Comparison of ENCODE assay signal across 16 mouse cellular contexts in the genomic region with DNA sequence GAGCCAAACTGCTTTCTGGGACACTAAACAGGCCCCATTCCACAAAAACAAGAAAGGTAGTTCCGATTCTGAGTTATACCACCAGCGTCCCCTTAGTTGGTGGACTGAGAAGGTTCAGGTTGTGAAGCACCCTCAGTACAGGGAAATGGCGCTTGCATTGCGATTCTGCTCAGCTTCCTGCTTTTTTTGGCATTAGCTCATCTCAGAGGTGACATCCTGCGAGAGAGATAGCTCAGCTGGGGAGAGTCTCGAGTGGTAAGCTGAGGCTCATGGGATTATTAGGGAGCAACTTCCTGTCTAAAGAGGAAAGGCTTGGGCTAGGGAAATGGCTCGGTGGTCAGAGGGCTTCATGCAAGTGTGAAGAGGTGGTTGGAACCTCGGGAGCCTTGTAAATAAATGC. TPM values are rescaled to one million over a fixed set of nuclear protein-coding genes. Genes with fewer than 3 reads are reported as not detected.
A peak's percentile ranks its signal among the peaks of the same experiment; 100 is the strongest.
DNase-seq lines count a peak whose midpoint lies in the region; ATAC-seq and TF ChIP-seq lines count a peak whose summit lies in the region.
"Had no signal": no experiment of that assay in that cellular context is flagged by ENCODE, and none has a peak within 500 bp of the region (broad histone marks: within the 10 kb centered on the region; RNA-seq: fewer than 3 reads in every experiment).

No protein-coding gene starts in this region.

- H3K9me3 ChIP-seq in heart, postnatal 0 days (replicated peaks; ENCODE audit: control insufficient read depth, low read length): no peaks in the 10 kb centered on the region
- no peaks in the 10 kb centered on the region for H3K9me3 ChIP-seq in embryonic facial prominence, embryonic 10.5 days
- H3K9me3 ChIP-seq in liver, embryonic 12.5 days (replicated peaks): no peaks in the 10 kb centered on the region
- no peaks in the 10 kb centered on the region for H3K9me3 ChIP-seq in midbrain, embryonic 11.5 days (ENCODE audit: control insufficient read depth, low read length)
- H3K9me3 ChIP-seq: stomach, embryonic 15.5 days had no signal

- peak overlapping the region; percentile 36; the same call in 1 of the 2 replicates for H3K27ac ChIP-seq in heart, postnatal 0 days (ENCODE audit: low read depth)
- peak overlapping the region; percentile 67 for H3K27ac ChIP-seq in embryonic facial prominence, embryonic 10.5 days (replicated peaks)
- H3K27ac ChIP-seq in liver, embryonic 12.5 days: peak overlapping the region; percentile 82
- H3K27ac ChIP-seq in midbrain, embryonic 11.5 days (ENCODE audit: low read depth, low read length): no peak overlapping the region
- H3K27ac ChIP-seq: stomach, embryonic 15.5 days had no signal

- H3K27me3 ChIP-seq in heart, postnatal 0 days (ENCODE audit: control insufficient read depth, insufficient read depth, low read length): no peaks in the 10 kb centered on the region
- H3K27me3 ChIP-seq in embryonic facial prominence, embryonic 10.5 days (replicated peaks; ENCODE audit: low read depth, poor library complexity, severe bottlenecking): no peaks in the 10 kb centered on the region
- H3K27me3 ChIP-seq in liver, embryonic 12.5 days (replicated peaks): no peaks in the 10 kb centered on the region
- H3K27me3 ChIP-seq in midbrain, embryonic 11.5 days (ENCODE audit: control insufficient read depth, insufficient read depth, low read length): no peaks in the 10 kb centered on the region
- H3K27me3 ChIP-seq: stomach, embryonic 15.5 days had no signal

- intact Hi-C loops in heart, postnatal 36 days (cut with DNase I): loop anchor here (5.0 kb wide), 1 partner anchor 58 kb away; no protein-coding TSS in a partner anchor

- no peak overlapping the region for H3K9ac ChIP-seq in heart, postnatal 0 days (replicated peaks; ENCODE audit: low read depth, low read length)
- H3K9ac ChIP-seq in liver, embryonic 12.5 days: no peak overlapping the region
- no peak overlapping the region for H3K9ac ChIP-seq in midbrain, embryonic 11.5 days (ENCODE audit: low read length)
- H3K9ac ChIP-seq: heart, embryonic 12.5 days; stomach, embryonic 15.5 days had no signal

- peak; percentile 43 for DNase-seq in heart, postnatal 0 days (ENCODE audit: low spot score)
- DNase-seq in heart, postnatal 36 days: no peak
- no peak for DNase-seq in embryonic facial prominence, embryonic 10.5 days (ENCODE audit: low spot score)
- DNase-seq in midbrain, embryonic 11.5 days (ENCODE audit: low spot score, missing footprints): peak; percentile 77
- DNase-seq in urinary bladder, adult 18-20 months (ENCODE audit: low spot score in 2 of 2): no peak
- DNase-seq in right cerebral cortex, adult 18-20 months: no peak
- DNase-seq: adrenal gland, postnatal 36 days; cerebellum, adult 2 months; thymus, postnatal 36 days had no signal

- 59% methylated on average over 8 of the region's 8 CpGs for WGBS in heart, postnatal 0 days
- WGBS in embryonic facial prominence, embryonic 10.5 days: 79% methylated on average over 8 of the region's 8 CpGs
- 48% methylated on average over 8 of the region's 8 CpGs for WGBS in liver, embryonic 12.5 days (ENCODE audit: insufficient replicate concordance)
- WGBS in midbrain, embryonic 11.5 days: 79% methylated on average over 8 of the region's 8 CpGs

- no peak overlapping the region for H3K4me2 ChIP-seq in heart, postnatal 0 days (ENCODE audit: low read depth, low read length)
- no peak overlapping the region for H3K4me2 ChIP-seq in liver, embryonic 12.5 days
- H3K4me2 ChIP-seq in midbrain, embryonic 11.5 days: no peak overlapping the region
- H3K4me2 ChIP-seq: heart, embryonic 12.5 days; stomach, embryonic 15.5 days had no signal

- no peak for TF ChIP-seq CTCF in heart, postnatal 0 days (IDR thresholded peaks at IDR 0.05; ENCODE audit: low read depth)

- no peak overlapping the region for H3K4me3 ChIP-seq in heart, postnatal 0 days (ENCODE audit: low read depth, low read length)
- no peak overlapping the region for H3K4me3 ChIP-seq in embryonic facial prominence, embryonic 10.5 days
- H3K4me3 ChIP-seq in liver, embryonic 12.5 days: no peak overlapping the region
- no peak overlapping the region for H3K4me3 ChIP-seq in midbrain, embryonic 11.5 days (ENCODE audit: low read depth, low read length)
- H3K4me3 ChIP-seq: heart, embryonic 12.5 days; stomach, embryonic 15.5 days had no signal

- ATAC-seq in heart, postnatal 0 days (ENCODE audit: insufficient read depth, low read depth): no peak
- no peak for ATAC-seq in liver, embryonic 12.5 days
- no peak for ATAC-seq in midbrain, embryonic 11.5 days (ENCODE audit: low FRiP score)
- ATAC-seq in erythroblast, adult 5-6 weeks (replicated peaks; ENCODE audit: low FRiP score, poor library complexity, severe bottlenecking): no peak

- H3K36me3 ChIP-seq in heart, postnatal 0 days (replicated peaks; ENCODE audit: control insufficient read depth, insufficient read depth, low read length): no peaks in the 10 kb centered on the region; the same call in 1 of the 2 replicates
- H3K36me3 ChIP-seq in embryonic facial prominence, embryonic 10.5 days (replicated peaks): peaks cover 10% of the 10 kb centered on the region
- peaks cover 7% of the 10 kb centered on the region for H3K36me3 ChIP-seq in liver, embryonic 12.5 days
- no peaks in the 10 kb centered on the region for H3K36me3 ChIP-seq in midbrain, embryonic 11.5 days (ENCODE audit: control insufficient read depth, insufficient read depth, low read length)
- H3K36me3 ChIP-seq: heart, embryonic 12.5 days; stomach, embryonic 15.5 days had no signal

- peaks cover 17% of the 10 kb centered on the region for H3K4me1 ChIP-seq in heart, postnatal 0 days (ENCODE audit: control insufficient read depth, insufficient read depth)
- peaks cover 42% of the 10 kb centered on the region for H3K4me1 ChIP-seq in embryonic facial prominence, embryonic 10.5 days
- peaks cover 89% of the 10 kb centered on the region for H3K4me1 ChIP-seq in liver, embryonic 12.5 days
- peaks cover 24% of the 10 kb centered on the region for H3K4me1 ChIP-seq in midbrain, embryonic 11.5 days (ENCODE audit: control insufficient read depth, insufficient read depth, low read length)

- no peak for TF ChIP-seq EP300 in heart, postnatal 0 days (IDR thresholded peaks at IDR 0.05; ENCODE audit: low read depth)

RNA-seq across cellular contexts. Expression of gene Abcg1, which starts 32.4 kb away (rescaled TPM):
- total RNA-seq in heart, postnatal 0 days (2014; rRNA removed; ENCODE audit: low replicate concordance): 11.3 and 13.5 TPM in 2 replicates
- polyA plus RNA-seq in heart, postnatal 0 days (2015; fragmentation: Nextera tagmentation; extraction: Ambion mirVana): 9.6 and 10.1 TPM in 2 replicates
- 1 to 10 TPM; 5.1 to 8.5 TPM for total RNA-seq in heart, postnatal 36 days (2021)
- polyA plus RNA-seq in embryonic facial prominence, embryonic 10.5 days (2016; fragmentation: Nextera tagmentation; extraction: Ambion mirVana): 8.2 and 10.1 TPM in 2 replicates
- polyA plus RNA-seq in liver, embryonic 12.5 days (2016; fragmentation: Nextera tagmentation; extraction: Ambion mirVana): 5.4 and 5.5 TPM in 2 replicates
- polyA plus RNA-seq in midbrain, embryonic 11.5 days (2014; fragmentation: Nextera tagmentation; extraction: Ambion mirVana): 10.4 TPM in 2 replicates
- total RNA-seq in erythroblast, adult 5-6 weeks (2015; ENCODE audit: low replicate concordance): 2.9 and 3.1 TPM in 2 replicates
- total RNA-seq in erythroblast, adult 5-6 weeks (2017; ENCODE audit: low replicate concordance): 3.3 and 5.5 TPM in 2 replicates

RNA-seq across cellular contexts. Expression of gene Tff3, which starts 39.6 kb away (rescaled TPM):
- total RNA-seq in heart, postnatal 0 days (2014; rRNA removed; ENCODE audit: low replicate concordance): not detected in 2 replicates
- polyA plus RNA-seq in heart, postnatal 0 days (2015; fragmentation: Nextera tagmentation; extraction: Ambion mirVana): not detected in 2 replicates
- total RNA-seq in heart, postnatal 36 days (2021): not detected
- polyA plus RNA-seq in embryonic facial prominence, embryonic 10.5 days (2016; fragmentation: Nextera tagmentation; extraction: Ambion mirVana): not detected in 2 replicates
- polyA plus RNA-seq in liver, embryonic 12.5 days (2016; fragmentation: Nextera tagmentation; extraction: Ambion mirVana): 2.2 and 2.3 TPM in 2 replicates
- polyA plus RNA-seq in midbrain, embryonic 11.5 days (2014; fragmentation: Nextera tagmentation; extraction: Ambion mirVana): 0.50 and 1.7 TPM in 2 replicates
- total RNA-seq in erythroblast, adult 5-6 weeks (2015; ENCODE audit: low replicate concordance): not detected in 2 replicates
- total RNA-seq in erythroblast, adult 5-6 weeks (2017; ENCODE audit: low replicate concordance): not detected in 2 replicates
- total RNA-seq: adrenal gland, postnatal 36 days; left cerebral cortex, adult 8-10 months had no signal
- polyA plus RNA-seq: embryonic facial prominence, embryonic 11.5 days; heart, embryonic 12.5 days; kidney, embryonic 14.5 days had no signal

RNA-seq across cellular contexts. Expression of gene Tff2, which starts 54.2 kb away (rescaled TPM):
- total RNA-seq in heart, postnatal 0 days (2014; rRNA removed; ENCODE audit: low replicate concordance): not detected in 2 replicates
- 2.9 TPM in 1 of 2 replicates, not detected in the other for polyA plus RNA-seq in heart, postnatal 0 days (2015; fragmentation: Nextera tagmentation; extraction: Ambion mirVana)
- not detected for total RNA-seq in heart, postnatal 36 days (2021)
- not detected in 2 replicates for polyA plus RNA-seq in embryonic facial prominence, embryonic 10.5 days (2016; fragmentation: Nextera tagmentation; extraction: Ambion mirVana)
- not detected in 2 replicates for polyA plus RNA-seq in liver, embryonic 12.5 days (2016; fragmentation: Nextera tagmentation; extraction: Ambion mirVana)
- not detected in 2 replicates for polyA plus RNA-seq in midbrain, embryonic 11.5 days (2014; fragmentation: Nextera tagmentation; extraction: Ambion mirVana)
- not detected in 2 replicates for total RNA-seq in erythroblast, adult 5-6 weeks (2015; ENCODE audit: low replicate concordance)
- not detected in 2 replicates for total RNA-seq in erythroblast, adult 5-6 weeks (2017; ENCODE audit: low replicate concordance)
- total RNA-seq: adrenal gland, postnatal 36 days; left cerebral cortex, adult 8-10 months had no signal
- polyA plus RNA-seq: cerebellum, adult 2 months; embryonic facial prominence, embryonic 11.5 days; heart, embryonic 12.5 days had no signal

Comparison
In these comparisons a context has a peak if more than half of its experiments do, and no peak if none do; other contexts are left out.
1. DNase-seq: peak in heart, postnatal 0 days (single experiment) and midbrain, embryonic 11.5 days (single experiment); none in heart, postnatal 36 days (0 of 2), embryonic facial prominence, embryonic 10.5 days (single experiment), urinary bladder, adult 18-20 months (0 of 2) and right cerebral cortex, adult 18-20 months (single experiment).